Mouse (Mus musculus) heart, embryonic 14.5 days (tissue): ENCODE results near the gene Cst3. TPM values are rescaled to one million over a fixed set of nuclear protein-coding genes. Genes with fewer than 3 reads are reported as not detected.

ENCODE experiments used
- ATAC-seq: fragments of 200-750 bp; cut with Nextera tagmentation; 2 replicates; pipeline ENCODE4 v1.8.0; 2017; ENCODE audit warnings: low read depth, moderate TSS enrichment; ENCODE audit not compliant: insufficient number of reproducible peaks, insufficient read depth, low FRiP score
- H3K27ac ChIP-seq, 2 experiments: fragments of 200-500 bp in 1 of 2; fragments of 300-500 bp in 1 of 2; sonication (generic) in 1 of 2; replicated peaks in 1 of 2; 2 replicates each; pipeline ENCODE4 v1.5.1; 2012 to 2014; ENCODE audit warnings: low read depth in 2 of 2, low read length in 2 of 2, control low read depth in 1 of 2, mild to moderate bottlenecking in 1 of 2, mixed read lengths in 1 of 2; ENCODE audit not compliant: control insufficient read depth in 1 of 2, insufficient read depth in 1 of 2
- H3K27me3 ChIP-seq: fragments of 300-500 bp; sonication (generic); 2 replicates; pipeline ENCODE4 v1.6.1; 2014; ENCODE audit warnings: mild to moderate bottlenecking, low read length, control low read depth; ENCODE audit not compliant: control insufficient read depth, insufficient read depth
- H3K36me3 ChIP-seq: fragments of 300-500 bp; sonication (generic); 2 replicates; pipeline ENCODE4 v1.6.1; 2014; ENCODE audit warnings: mild to moderate bottlenecking, control low read depth, low read length, mixed read lengths; ENCODE audit not compliant: control insufficient read depth, insufficient read depth
- H3K4me1 ChIP-seq, 2 experiments: fragments of 200-500 bp in 1 of 2; fragments of 300-500 bp in 1 of 2; sonication (generic) in 1 of 2; 2 replicates each; pipeline ENCODE4 v1.6.1; 2012 to 2014; ENCODE audit warnings: low read length in 2 of 2, control low read depth in 1 of 2, mixed read lengths in 1 of 2; ENCODE audit not compliant: control insufficient read depth in 2 of 2, insufficient read depth in 2 of 2
- H3K4me2 ChIP-seq: fragments of 300-500 bp; sonication (generic); 2 replicates; pipeline ENCODE4 v1.6.1; 2014; ENCODE audit warnings: mild to moderate bottlenecking, low read length
- H3K4me3 ChIP-seq, 2 experiments: fragments of 200-500 bp in 1 of 2; fragments of 300-500 bp in 1 of 2; sonication (generic) in 1 of 2; 2 replicates each; pipeline ENCODE4 v1.5.1; 2012 to 2014; ENCODE audit warnings: low read length in 2 of 2, mild to moderate bottlenecking in 2 of 2, control low read depth in 1 of 2, low read depth in 1 of 2, moderate library complexity in 1 of 2; ENCODE audit not compliant: control insufficient read depth in 1 of 2, insufficient read depth in 1 of 2
- H3K9ac ChIP-seq: fragments of 300-500 bp; sonication (generic); 2 replicates; pipeline ENCODE4 v1.6.1; 2014; ENCODE audit warnings: mild to moderate bottlenecking, low read length
- H3K9me3 ChIP-seq: fragments of 300-500 bp; sonication (generic); 2 replicates; pipeline ENCODE4 v1.6.1; 2016; ENCODE audit warnings: low read length, control low read depth; ENCODE audit not compliant: control insufficient read depth
- WGBS: fragments of 180-500 bp; shearing (Covaris S2); extraction: QIAGEN DNeasy Blood & Tissue Kit; methylation state at CpG from one replicate; pipeline ENCODE4 v1.1.7; 2014; 5-methylcytosine and 5-hydroxymethylcytosine counted together
- polyA plus RNA-seq: library from polyadenylated mRNA; unstranded; fragments of >200 nt; fragmentation: Nextera tagmentation; extraction: Ambion mirVana; gene quantifications from 2 replicates; pipeline ENCODE4 v1.2.1, GENCODE M21; 2014

Cst3 gene
- polyA plus RNA-seq, 1 experiment from 2014 or later, result 992 TPM

DNA sequence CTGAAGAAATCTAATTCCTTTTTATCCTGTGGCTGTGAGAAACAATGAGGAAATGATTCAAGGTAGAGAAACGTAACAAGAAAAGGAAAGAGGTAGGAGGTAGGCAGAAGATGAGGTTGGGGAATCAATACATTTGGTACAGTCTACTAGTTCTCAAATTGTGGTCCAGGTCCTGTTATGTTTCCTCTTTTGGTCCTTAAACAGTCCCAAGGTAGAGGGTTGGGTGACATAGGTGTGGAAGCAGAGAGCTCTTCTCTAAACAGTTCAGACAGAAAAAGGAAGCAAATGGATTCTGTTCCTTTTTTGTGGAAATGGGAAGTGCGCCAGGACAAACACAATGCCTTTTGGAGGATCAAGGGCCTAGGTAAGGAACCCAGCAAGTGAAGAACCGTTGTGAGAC lies 13.4 kb upstream of the Cst3 start:
- Histone ChIP-seq H3K36me3 (no peaks in the 10 kb centered on the region), H3K9me3 (no peaks in the 10 kb centered on the region), H3K27me3 (no peaks in the 10 kb centered on the region), H3K4me2 (no peak overlapping the region), H3K4me3 (no peak overlapping the region), H3K9ac (no peak overlapping the region), H3K27ac (no peak overlapping the region), H3K4me1 (peaks cover 3 to 11% of the 10 kb centered on the region in 2 experiments; a peak in 2 of 4 replicates)
- ATAC-seq, result no peak
- 87% methylated on average over 3 of the region's 3 CpGs for WGBS

DNA sequence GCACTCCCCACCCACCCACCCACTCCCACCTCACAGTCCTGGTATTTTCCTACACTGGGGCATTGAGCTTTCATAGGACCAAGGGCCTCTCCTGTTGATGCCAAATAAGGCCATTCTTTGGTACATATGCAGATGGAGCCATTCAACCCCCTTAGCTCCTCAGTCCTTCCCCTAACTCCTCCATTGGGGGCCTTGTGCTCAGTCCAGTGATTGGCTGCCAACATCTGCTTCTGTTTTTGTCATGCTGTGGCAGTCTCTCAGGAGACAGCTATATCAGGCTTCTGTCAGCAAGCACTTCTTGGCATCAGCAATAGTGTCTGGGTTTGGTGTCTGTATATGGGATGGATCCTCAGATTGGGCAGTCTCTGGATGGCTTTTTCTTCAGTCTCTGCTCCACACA lies 9.2 kb upstream of the Cst3 start:
- Histone ChIP-seq H3K36me3 (no peaks in the 10 kb centered on the region), H3K27ac (peak overlapping the region in 1 of 2 experiments; percentile 53; a peak in 1 of 4 replicates), H3K9ac (no peak overlapping the region), H3K4me2 (no peak overlapping the region), H3K4me3 (no peak overlapping the region), H3K27me3 (no peaks in the 10 kb centered on the region), H3K9me3 (no peaks in the 10 kb centered on the region), H3K4me1 (peaks cover 3 to 4% of the 10 kb centered on the region in 2 experiments; a peak in 2 of 4 replicates)
- ATAC-seq, result peak; percentile 64; the same call in 1 of the 2 replicates

DNA sequence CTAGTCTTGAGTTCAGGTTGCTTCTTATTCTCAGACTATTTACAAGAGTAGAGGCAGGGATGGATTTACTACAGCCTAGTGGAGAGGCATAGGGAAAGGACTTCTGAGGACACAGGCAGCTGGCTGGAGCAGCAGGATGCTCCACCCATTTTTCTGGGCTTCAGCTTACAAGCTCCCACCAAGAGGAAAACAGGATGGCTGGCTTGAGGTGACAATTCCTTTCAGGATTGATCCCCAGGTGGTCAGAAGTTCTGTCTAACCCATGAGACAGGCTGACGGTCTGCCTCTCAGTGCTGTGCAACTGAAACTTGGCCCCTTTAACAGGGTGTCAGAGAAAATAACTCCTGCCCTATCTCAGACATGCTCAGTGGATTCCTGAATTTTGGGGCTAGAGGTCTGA lies 3.7 kb upstream of the Cst3 start:
- Histone ChIP-seq H3K4me1 (peaks cover 22 to 38% of the 10 kb centered on the region in 2 experiments), H3K36me3 (no peaks in the 10 kb centered on the region), H3K9ac (0 out of 2 replicates have a peak overlapping the region, but pooled peaks have one; percentile 16), H3K4me2 (no peak overlapping the region), H3K27ac (peak overlapping the region; percentile 53 to 66), H3K27me3 (no peaks in the 10 kb centered on the region), H3K4me3 (no peak overlapping the region), H3K9me3 (no peaks in the 10 kb centered on the region)
- no peak for ATAC-seq
- 36% methylated on average over 1 of the region's 1 CpGs for WGBS

DNA sequence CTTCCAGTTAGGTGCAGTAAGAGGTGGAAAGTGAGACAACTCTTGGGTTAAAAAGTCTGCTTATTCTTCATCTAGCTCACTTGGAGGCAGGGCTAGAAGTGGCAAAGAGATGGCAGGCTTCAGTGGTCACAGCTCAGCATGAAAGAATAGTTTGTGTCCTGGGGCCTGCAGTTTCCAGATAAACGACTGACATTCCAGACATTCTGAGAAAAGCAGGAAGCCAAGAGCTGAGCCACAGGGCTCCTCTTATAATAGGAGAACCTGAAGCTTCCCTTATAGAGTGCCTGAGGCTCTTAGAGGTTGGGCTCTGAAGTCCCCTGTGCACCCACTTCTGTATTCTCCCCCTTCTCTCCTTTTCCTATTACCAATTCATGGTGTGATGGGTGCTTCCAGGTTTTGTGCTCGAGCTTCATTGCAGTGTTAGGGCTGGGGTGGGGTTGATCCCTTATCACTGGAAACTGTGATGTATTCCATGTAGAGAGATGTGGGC lies 3.2 kb upstream of the Cst3 start:
- Histone ChIP-seq H3K4me3 (no peak overlapping the region), H3K27me3 (no peaks in the 10 kb centered on the region), H3K36me3 (no peaks in the 10 kb centered on the region), H3K4me2 (no peak overlapping the region), H3K27ac (peak overlapping the region; percentile 53 to 71; a peak in 3 of 4 replicates), H3K4me1 (peaks cover 27 to 43% of the 10 kb centered on the region in 2 experiments), H3K9ac (no peak overlapping the region), H3K9me3 (no peaks in the 10 kb centered on the region)
- ATAC-seq, result no peak
- 2% methylated on average over 2 of the region's 2 CpGs for WGBS

DNA sequence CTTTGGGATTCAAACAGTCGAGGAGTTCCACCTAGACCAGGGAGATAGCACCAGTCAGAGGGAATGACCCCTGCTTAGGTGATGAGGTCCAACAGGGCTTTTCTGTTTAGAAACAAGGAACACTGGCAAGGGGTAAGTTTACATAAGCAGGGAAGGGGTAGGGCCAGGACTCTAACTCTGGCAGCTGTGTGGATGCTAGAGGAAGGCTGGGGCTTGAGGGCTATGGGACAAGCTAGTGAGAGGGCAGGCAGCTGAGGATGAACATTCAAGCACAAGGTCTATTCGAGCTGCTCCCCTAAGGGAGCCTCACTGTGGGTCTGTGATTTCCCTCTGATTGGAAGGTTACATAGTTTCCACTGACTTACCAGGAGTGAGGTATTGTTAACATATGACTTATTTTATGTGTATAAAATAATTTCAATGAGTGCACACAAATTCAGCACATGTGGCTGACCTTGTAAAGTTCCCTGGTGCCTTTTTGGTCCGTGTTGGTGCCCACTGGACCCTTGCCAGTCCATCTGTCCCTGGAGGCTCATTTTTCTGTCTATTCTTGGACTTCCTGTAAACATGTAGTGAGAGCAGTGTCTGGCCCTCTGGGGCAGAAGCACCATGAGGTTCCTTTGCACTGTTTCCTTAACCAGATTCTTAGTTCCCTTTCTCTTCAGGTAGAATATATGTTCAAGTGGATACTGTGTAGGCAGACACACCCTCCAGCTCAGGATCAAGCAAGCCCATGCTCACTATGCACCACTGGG lies 1.7 kb upstream of the Cst3 start:
- no peak for ATAC-seq
- H3K4me2 ChIP-seq, result no peak overlapping the region
- H3K4me3 ChIP-seq, result no peak overlapping the region
- 22% methylated on average over 3 of the region's 3 CpGs for WGBS
- peaks cover 6% of the 10 kb centered on the region for H3K36me3 ChIP-seq
- no peak overlapping the region for H3K9ac ChIP-seq
- no peaks in the 10 kb centered on the region for H3K27me3 ChIP-seq
- H3K4me1 ChIP-seq, result peaks cover 35 to 57% of the 10 kb centered on the region in 2 experiments
- peak overlapping the region in 1 of 2 experiments; percentile 51; a peak in 2 of 4 replicates for H3K27ac ChIP-seq
- H3K9me3 ChIP-seq, result no peaks in the 10 kb centered on the region

DNA sequence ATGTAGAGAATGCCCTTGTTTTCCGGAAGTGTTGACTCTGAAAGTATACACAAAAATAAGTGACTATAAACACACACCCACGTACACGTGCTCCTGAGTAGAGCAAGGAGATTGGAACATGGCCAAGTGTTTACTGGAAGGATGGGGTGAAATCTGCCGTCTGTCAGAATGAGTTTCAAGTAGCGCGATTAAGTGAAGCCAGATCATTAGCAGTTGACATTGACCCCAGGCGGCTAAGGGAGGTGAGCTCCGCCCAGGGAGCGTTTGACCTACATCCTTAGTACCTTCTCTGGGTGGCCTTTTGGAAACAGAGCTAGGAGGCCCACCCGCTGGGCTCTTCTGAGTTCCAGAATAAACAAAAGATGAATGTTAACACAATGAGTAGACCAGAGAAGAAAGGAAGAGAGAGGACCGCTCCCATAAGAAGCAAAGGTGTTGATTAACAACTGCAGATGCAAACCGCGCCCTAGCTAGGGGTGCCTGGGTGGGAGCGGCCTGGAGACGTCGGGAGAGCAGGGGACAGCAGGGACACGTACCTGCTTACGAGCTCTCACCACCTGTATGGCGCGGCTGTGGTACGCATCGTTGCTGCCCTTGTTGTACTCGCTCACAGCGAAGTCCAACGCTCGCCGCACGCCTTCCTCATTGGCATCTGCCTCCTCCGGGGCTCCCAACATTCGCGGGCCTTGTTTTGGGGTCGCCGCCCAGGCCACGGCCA lies 716 bp downstream of the Cst3 start:
- Histone ChIP-seq H3K4me2 (peak overlapping the region; percentile 78), H3K9me3 (no peaks in the 10 kb centered on the region), H3K9ac (peak overlapping the region; percentile 91), H3K27ac (peak overlapping the region; percentile 92 to 95), H3K4me1 (peaks cover 35 to 58% of the 10 kb centered on the region in 2 experiments), H3K4me3 (peak overlapping the region; percentile 74 to 88), H3K36me3 (peaks cover 22% of the 10 kb centered on the region), H3K27me3 (no peaks in the 10 kb centered on the region)
- peak; percentile 14; the same call in 1 of the 2 replicates for ATAC-seq
- under 1% methylated on average over 34 of the region's 34 CpGs for WGBS

DNA sequence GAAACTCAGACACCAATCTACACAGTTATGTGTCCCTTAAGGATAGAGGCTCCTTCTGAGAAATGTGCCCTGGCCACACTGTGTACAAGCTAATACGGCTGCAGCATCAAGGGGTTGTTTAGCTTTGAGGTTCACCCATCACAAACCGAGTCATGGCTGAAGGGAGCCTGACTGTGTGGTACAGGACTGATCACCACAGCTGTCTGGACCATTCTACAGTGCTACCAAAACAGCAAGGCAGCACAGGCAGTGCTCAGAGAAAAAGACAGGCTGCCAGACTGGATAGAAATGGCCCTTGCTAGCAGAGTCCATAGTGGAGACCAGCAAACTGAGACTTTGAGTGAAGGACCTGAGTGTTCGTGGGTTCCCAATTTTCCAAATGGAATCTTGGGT lies 1.3 kb downstream of the Cst3 start:
- peak overlapping the region; percentile 74 to 88 for H3K4me3 ChIP-seq
- WGBS, result 11% methylated on average over 3 of the region's 3 CpGs
- peak overlapping the region; percentile 78 for H3K4me2 ChIP-seq
- H3K9ac ChIP-seq, result peak overlapping the region; percentile 91
- H3K27ac ChIP-seq, result peak overlapping the region; percentile 35 to 92; a peak in 3 of 4 replicates
- no peaks in the 10 kb centered on the region for H3K9me3 ChIP-seq
- H3K36me3 ChIP-seq, result peaks cover 22% of the 10 kb centered on the region
- H3K27me3 ChIP-seq, result no peaks in the 10 kb centered on the region
- no peak for ATAC-seq
- H3K4me1 ChIP-seq, result peaks cover 32 to 54% of the 10 kb centered on the region in 2 experiments
